Mouse (Mus musculus) liver, adult 2 months (tissue): Measurements from ENCODE around the gene Met.

ENCODE experiments used
- CTCF ChIP-seq: fragments of 200-500 bp; IDR thresholded peaks from 2 replicates; pipeline ENCODE4 v1.5.1; 2011; ENCODE audit warnings: low read depth, low read length, control low read depth
- POLR2A ChIP-seq: fragments of 200-500 bp; IDR thresholded peaks from 2 replicates; pipeline ENCODE4 v1.6.1; 2011; ENCODE audit warnings: low read length, control low read depth; ENCODE audit not compliant: insufficient read depth; ENCODE audit errors: extremely low read depth

DNA sequence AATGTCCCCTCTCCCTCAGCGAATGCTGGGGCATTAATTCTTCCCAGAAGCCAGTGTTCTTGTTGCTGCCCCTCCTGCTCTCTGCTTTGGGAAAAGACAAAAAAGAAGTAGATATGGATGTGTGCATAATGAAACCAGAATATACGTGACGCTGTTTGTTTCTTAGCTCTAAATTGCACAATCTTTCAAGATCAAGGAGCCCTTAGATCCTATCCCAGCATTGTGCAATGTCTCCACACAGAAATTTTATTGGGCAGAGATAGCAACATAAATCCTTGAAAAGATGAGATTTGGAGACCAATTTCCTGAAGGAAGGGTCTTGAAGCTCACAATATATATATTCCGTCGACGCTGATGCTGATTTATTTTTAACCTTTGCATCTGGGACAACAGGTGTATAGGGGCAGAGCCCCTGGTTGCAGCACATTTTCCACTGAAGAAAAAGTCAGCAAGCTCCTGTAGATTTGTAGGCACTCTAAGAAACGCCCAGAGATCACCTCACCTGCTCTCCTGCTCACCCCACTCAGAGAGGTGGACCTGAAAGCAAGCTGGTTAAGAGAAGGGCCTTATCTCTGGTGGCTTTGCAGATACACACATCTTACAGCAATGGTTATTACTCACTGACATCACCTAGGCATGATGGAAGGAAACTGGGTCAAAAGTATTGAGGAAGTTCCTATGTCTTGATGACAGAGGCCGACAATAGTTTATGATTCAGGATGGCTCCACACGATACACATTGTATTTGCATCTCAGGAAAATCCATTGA, 45.2 kb downstream of the Met start:
- TF ChIP-seq CTCF (no peak), POLR2A (no peak)
